Mouse (Mus musculus): ENCODE data around the gene Lrrc49. TPM values are rescaled to one million over a fixed set of nuclear protein-coding genes. Genes with fewer than 3 reads are reported as not detected.

The Lrrc49 gene
- polyA plus RNA-seq, 1 experiment from 2014 or later: 0.85 TPM

GRCm38 (mm10) chr9:60676429-60676828 is 11.5 kb downstream of the Lrrc49 start:
- no peaks in the 10 kb centered on the region for H3K4me1 ChIP-seq (replicated peaks)

GRCm38 (mm10) chr9:60674780-60675179 is 13.2 kb downstream of the Lrrc49 start:
- Histone ChIP-seq H3K9ac (no peak overlapping the region), H3K4me2 (no peak overlapping the region), H3K27me3 (no peaks in the 10 kb centered on the region), H3K36me3 (replicated peaks) (no peaks in the 10 kb centered on the region), H3K4me3 (replicated peaks) (no peak overlapping the region), H3K27ac (replicated peaks) (no peak overlapping the region), H3K9me3 (replicated peaks) (no peaks in the 10 kb centered on the region), H3K4me1 (replicated peaks) (no peaks in the 10 kb centered on the region)
- ATAC-seq (ENCODE audit: insufficient read depth): no peak

More at GRCm38 (mm10) chr9:60676429-60676828, 11.5 kb downstream of the Lrrc49 start:
- Histone ChIP-seq H3K4me2 (no peak overlapping the region), H3K4me3 (replicated peaks) (no peak overlapping the region), H3K9me3 (replicated peaks) (no peaks in the 10 kb centered on the region), H3K36me3 (replicated peaks) (no peaks in the 10 kb centered on the region), H3K9ac (no peak overlapping the region), H3K27ac (replicated peaks) (no peak overlapping the region), H3K27me3 (no peaks in the 10 kb centered on the region)
- no peak for ATAC-seq (ENCODE audit: insufficient read depth)
- WGBS (ENCODE audit: insufficient replicate concordance): 55% methylated on average over 4 of the region's 4 CpGs

GRCm38 (mm10) chr9:60672568-60672967 is 15.4 kb downstream of the Lrrc49 start:
- Histone ChIP-seq H3K27ac (replicated peaks) (no peak overlapping the region), H3K4me3 (replicated peaks) (no peak overlapping the region), H3K4me1 (replicated peaks) (no peaks in the 10 kb centered on the region), H3K9ac (no peak overlapping the region), H3K27me3 (no peaks in the 10 kb centered on the region), H3K36me3 (replicated peaks) (no peaks in the 10 kb centered on the region), H3K9me3 (replicated peaks) (no peaks in the 10 kb centered on the region), H3K4me2 (no peak overlapping the region)
- ATAC-seq (ENCODE audit: insufficient read depth): no peak
- WGBS (ENCODE audit: insufficient replicate concordance): 71% methylated on average over 6 of the region's 6 CpGs

- no peak for ATAC-seq (ENCODE audit: insufficient read depth)
- 71% methylated on average over 6 of the region's 6 CpGs for WGBS (ENCODE audit: insufficient replicate concordance)
Observed at GRCm38 (mm10) chr9:60668886-60669285, 19.1 kb downstream of the Lrrc49 start.

GRCm38 (mm10) chr9:60665535-60665934 is 22.4 kb downstream of the Lrrc49 start:
- H3K9ac ChIP-seq: no peak overlapping the region
- 73% methylated on average over 3 of the region's 3 CpGs for WGBS (ENCODE audit: insufficient replicate concordance)
- H3K9me3 ChIP-seq (replicated peaks): no peaks in the 10 kb centered on the region
- no peak overlapping the region for H3K27ac ChIP-seq (replicated peaks)
- H3K4me2 ChIP-seq: no peak overlapping the region
- H3K4me3 ChIP-seq (replicated peaks): no peak overlapping the region
- no peaks in the 10 kb centered on the region for H3K4me1 ChIP-seq (replicated peaks)
- no peaks in the 10 kb centered on the region for H3K27me3 ChIP-seq
- ATAC-seq (ENCODE audit: insufficient read depth): no peak
- no peaks in the 10 kb centered on the region for H3K36me3 ChIP-seq (replicated peaks)

More at GRCm38 (mm10) chr9:60668886-60669285, 19.1 kb downstream of the Lrrc49 start:
- H3K9ac ChIP-seq: no peak overlapping the region
- H3K4me1 ChIP-seq (replicated peaks): no peaks in the 10 kb centered on the region
- no peaks in the 10 kb centered on the region for H3K9me3 ChIP-seq (replicated peaks)
- H3K4me3 ChIP-seq (replicated peaks): no peak overlapping the region
- no peaks in the 10 kb centered on the region for H3K27me3 ChIP-seq
- no peaks in the 10 kb centered on the region for H3K36me3 ChIP-seq (replicated peaks)
- no peak overlapping the region for H3K27ac ChIP-seq (replicated peaks)
- no peak overlapping the region for H3K4me2 ChIP-seq

GRCm38 (mm10) chr9:60664866-60665265 is 23.1 kb downstream of the Lrrc49 start:
- H3K27ac ChIP-seq (replicated peaks): no peak overlapping the region
- H3K4me3 ChIP-seq (replicated peaks): no peak overlapping the region
- 74% methylated on average over 5 of the region's 5 CpGs for WGBS (ENCODE audit: insufficient replicate concordance)
- ATAC-seq (ENCODE audit: insufficient read depth): no peak
- no peaks in the 10 kb centered on the region for H3K4me1 ChIP-seq (replicated peaks)
- H3K9ac ChIP-seq: no peak overlapping the region
- H3K27me3 ChIP-seq: no peaks in the 10 kb centered on the region
- H3K9me3 ChIP-seq (replicated peaks): no peaks in the 10 kb centered on the region
- no peaks in the 10 kb centered on the region for H3K36me3 ChIP-seq (replicated peaks)
- no peak overlapping the region for H3K4me2 ChIP-seq

- no peak overlapping the region for H3K27ac ChIP-seq (replicated peaks)
- 77% methylated on average over 12 of the region's 12 CpGs for WGBS (ENCODE audit: insufficient replicate concordance)
- H3K4me3 ChIP-seq (replicated peaks): no peak overlapping the region
- H3K9me3 ChIP-seq (replicated peaks): no peaks in the 10 kb centered on the region
- no peak overlapping the region for H3K9ac ChIP-seq
- no peak overlapping the region for H3K4me2 ChIP-seq
- H3K27me3 ChIP-seq: no peaks in the 10 kb centered on the region
- H3K36me3 ChIP-seq (replicated peaks): no peaks in the 10 kb centered on the region
- ATAC-seq (ENCODE audit: insufficient read depth): no peak
- H3K4me1 ChIP-seq (replicated peaks): no peaks in the 10 kb centered on the region
Observed at GRCm38 (mm10) chr9:60664385-60664784, 23.6 kb downstream of the Lrrc49 start.

- Histone ChIP-seq H3K36me3 (replicated peaks) (no peaks in the 10 kb centered on the region), H3K9me3 (replicated peaks) (no peaks in the 10 kb centered on the region), H3K27ac (replicated peaks) (no peak overlapping the region), H3K4me2 (no peak overlapping the region), H3K4me1 (replicated peaks) (no peaks in the 10 kb centered on the region), H3K4me3 (replicated peaks) (no peak overlapping the region), H3K9ac (no peak overlapping the region), H3K27me3 (no peaks in the 10 kb centered on the region)
- 53% methylated on average over 2 of the region's 2 CpGs for WGBS (ENCODE audit: insufficient replicate concordance)
- ATAC-seq (ENCODE audit: insufficient read depth): no peak
Observed at GRCm38 (mm10) chr9:60662936-60663335, 25.0 kb downstream of the Lrrc49 start.

- Histone ChIP-seq H3K4me3 (replicated peaks) (no peak overlapping the region), H3K9me3 (replicated peaks) (no peaks in the 10 kb centered on the region), H3K27ac (replicated peaks) (no peak overlapping the region), H3K9ac (no peak overlapping the region), H3K36me3 (replicated peaks) (no peaks in the 10 kb centered on the region), H3K4me2 (no peak overlapping the region), H3K27me3 (no peaks in the 10 kb centered on the region), H3K4me1 (replicated peaks) (peaks cover 16% of the 10 kb centered on the region)
- 0 out of 2 replicates have a peak, but pooled peaks have one; percentile 52 for ATAC-seq (ENCODE audit: insufficient read depth)
Observed at GRCm38 (mm10) chr9:60653582-60653981, 34.4 kb downstream of the Lrrc49 start.

GRCm38 (mm10) chr9:60653137-60653536 is 34.8 kb downstream of the Lrrc49 start:
- 65% methylated on average over 1 of the region's 1 CpGs for WGBS (ENCODE audit: insufficient replicate concordance)
- peak; percentile 81 for ATAC-seq (ENCODE audit: insufficient read depth)

GRCm38 (mm10) chr9:60650277-60650676 is 37.7 kb downstream of the Lrrc49 start:
- WGBS (ENCODE audit: insufficient replicate concordance): 72% methylated on average over 6 of the region's 6 CpGs

More at GRCm38 (mm10) chr9:60653137-60653536, 34.8 kb downstream of the Lrrc49 start:
- no peaks in the 10 kb centered on the region for H3K27me3 ChIP-seq
- no peak overlapping the region for H3K27ac ChIP-seq (replicated peaks)
- no peak overlapping the region for H3K4me2 ChIP-seq
- no peak overlapping the region for H3K9ac ChIP-seq
- peaks cover 16% of the 10 kb centered on the region for H3K4me1 ChIP-seq (replicated peaks)
- no peaks in the 10 kb centered on the region for H3K9me3 ChIP-seq (replicated peaks)
- H3K4me3 ChIP-seq (replicated peaks): no peak overlapping the region
- H3K36me3 ChIP-seq (replicated peaks): no peaks in the 10 kb centered on the region

More at GRCm38 (mm10) chr9:60650277-60650676, 37.7 kb downstream of the Lrrc49 start:
- H3K27ac ChIP-seq (replicated peaks): no peak overlapping the region
- no peaks in the 10 kb centered on the region for H3K27me3 ChIP-seq
- H3K4me1 ChIP-seq (replicated peaks): peaks cover 16% of the 10 kb centered on the region
- H3K9ac ChIP-seq: no peak overlapping the region
- H3K4me2 ChIP-seq: no peak overlapping the region
- no peaks in the 10 kb centered on the region for H3K36me3 ChIP-seq (replicated peaks)
- ATAC-seq (ENCODE audit: insufficient read depth): no peak
- H3K4me3 ChIP-seq (replicated peaks): no peak overlapping the region
- H3K9me3 ChIP-seq (replicated peaks): no peaks in the 10 kb centered on the region

Measured in liver, embryonic 15.5 days (tissue).